Mouse (Mus musculus) CH12.LX (cell line): ENCODE results near the gene Nhp2.
"Not testable (repeated sequence)": the region's sequence is repeated elsewhere in the genome, so short reads cannot be mapped to it uniquely, and the experiment has no call there.

Experiments
- CTCF ChIP-seq, 2 experiments: IDR thresholded peaks in 1 of 2; conservative IDR thresholded peaks in 1 of 2; 2 replicates each; pipeline ENCODE4 v1.5.1; 2011 to 2012; ENCODE audit warnings: low read depth in 2 of 2, low read length in 2 of 2, improper control_type of control experiment in 1 of 2, inconsistent platforms in 1 of 2, mild to moderate bottlenecking in 1 of 2, moderate library complexity in 1 of 2
- E2F4 ChIP-seq: IDR thresholded peaks from 2 replicates; pipeline ENCODE4 v1.6.1; 2011; ENCODE audit warnings: low read depth, low read length, improper control_type of control experiment; ENCODE audit not compliant: insufficient replicate concordance
- IRF4 ChIP-seq: IDR thresholded peaks from 2 replicates; pipeline ENCODE4 v1.6.1; 2014; ENCODE audit warnings: low read depth, mild to moderate bottlenecking, inconsistent platforms, low read length, improper control_type of control experiment
- MAFK ChIP-seq: IDR thresholded peaks from 2 replicates; pipeline ENCODE4 v1.6.1; 2011; ENCODE audit warnings: low read length, improper control_type of control experiment; ENCODE audit not compliant: insufficient replicate concordance
- POLR2A ChIP-seq: IDR thresholded peaks from 2 replicates; pipeline ENCODE4 v1.6.1; 2011; ENCODE audit warnings: low read depth, mild to moderate bottlenecking, improper control_type of control experiment, low read length

DNA sequence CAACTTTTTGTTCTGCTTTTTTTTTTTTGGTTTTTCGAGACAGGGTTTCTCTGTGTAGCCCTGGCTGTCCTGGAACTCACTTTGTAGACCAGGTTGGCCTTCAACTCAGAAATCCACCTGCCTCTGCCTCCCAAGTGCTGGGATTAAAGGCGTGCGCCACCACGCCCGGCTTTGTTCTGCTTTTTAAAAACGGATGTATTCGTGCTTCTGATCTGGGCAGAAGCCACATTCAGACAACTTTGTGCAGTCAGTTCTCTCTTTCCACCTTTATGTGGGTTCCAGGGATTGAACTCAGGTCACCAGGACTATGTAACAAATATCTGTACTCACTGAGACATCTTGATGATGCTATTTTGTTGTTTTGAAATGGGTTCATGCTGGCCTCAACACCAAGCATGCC lies 13.7 kb downstream of the Nhp2 start:
- TF ChIP-seq CTCF (conservative IDR thresholded peaks at IDR 0.05 in 1 of 2, IDR thresholded peaks at IDR 0.05 in 1 of 2; ENCODE audit: low read depth in 2 of 2, low read length in 2 of 2); MAFK; POLR2A; E2F4; IRF4: not testable (repeated sequence)
